Mouse (Mus musculus) naive thymus-derived CD4-positive, alpha-beta T cell, adult 2 months (primary cell): ENCODE measurements at regions not wholly inside any gene's neighbourhood (a gene's known extent, or its start where the extent isn't known, plus 50 kb on each side); places are given as distances from the start of the nearest gene placed in this dataset.
A peak's percentile ranks its signal among the peaks of the same experiment; 100 is the strongest.

ENCODE experiments used
- DNase-seq: peaks from one replicate; pipeline ENCODE4 v3.0.0-alpha.2; 2011; ENCODE audit warnings: low read depth

GRCm38 (mm10) chr13:112073519-112074406 lies 214.5 kb upstream of the Ankrd55 start:
- DNase-seq: no peak

DNA sequence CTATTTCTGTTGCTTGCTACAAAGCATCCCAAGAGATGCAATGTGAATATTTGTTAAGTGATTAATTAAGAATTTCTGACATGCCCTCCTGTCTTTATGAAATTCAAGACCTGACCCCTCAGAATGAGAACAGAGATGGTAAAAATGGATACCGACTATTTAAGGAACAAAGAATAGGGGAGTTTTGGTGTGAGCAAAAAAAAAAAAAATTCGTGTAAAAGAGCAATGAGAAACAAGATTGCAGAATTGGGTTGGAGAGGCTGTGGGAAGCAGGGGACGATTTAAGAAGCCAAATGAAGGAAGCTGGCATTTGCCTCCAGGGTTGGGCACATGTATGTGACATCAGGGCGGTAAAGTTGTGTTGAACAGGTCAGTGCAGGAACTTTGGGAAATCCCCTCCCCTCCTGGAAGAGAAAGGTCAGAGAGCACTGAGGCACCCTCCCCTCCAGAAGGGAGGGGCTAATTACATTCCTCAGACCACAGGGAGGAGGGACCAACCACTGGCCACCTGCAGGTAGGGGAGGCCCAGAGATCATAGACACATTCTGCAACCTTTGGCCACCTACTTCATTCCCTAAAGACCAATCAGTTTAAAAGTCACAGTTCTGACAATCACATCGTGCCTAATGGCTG lies 212.3 kb upstream of the Ankrd55 start:
- DNase-seq: no peak

GRCm38 (mm10) chr13:112078088-112078487 lies 210.2 kb upstream of the Ankrd55 start:
- no peak for DNase-seq

- no peak for DNase-seq
Measured at GRCm38 (mm10) chr13:112081935-112082334, 206.3 kb upstream of the Ankrd55 start.

DNA sequence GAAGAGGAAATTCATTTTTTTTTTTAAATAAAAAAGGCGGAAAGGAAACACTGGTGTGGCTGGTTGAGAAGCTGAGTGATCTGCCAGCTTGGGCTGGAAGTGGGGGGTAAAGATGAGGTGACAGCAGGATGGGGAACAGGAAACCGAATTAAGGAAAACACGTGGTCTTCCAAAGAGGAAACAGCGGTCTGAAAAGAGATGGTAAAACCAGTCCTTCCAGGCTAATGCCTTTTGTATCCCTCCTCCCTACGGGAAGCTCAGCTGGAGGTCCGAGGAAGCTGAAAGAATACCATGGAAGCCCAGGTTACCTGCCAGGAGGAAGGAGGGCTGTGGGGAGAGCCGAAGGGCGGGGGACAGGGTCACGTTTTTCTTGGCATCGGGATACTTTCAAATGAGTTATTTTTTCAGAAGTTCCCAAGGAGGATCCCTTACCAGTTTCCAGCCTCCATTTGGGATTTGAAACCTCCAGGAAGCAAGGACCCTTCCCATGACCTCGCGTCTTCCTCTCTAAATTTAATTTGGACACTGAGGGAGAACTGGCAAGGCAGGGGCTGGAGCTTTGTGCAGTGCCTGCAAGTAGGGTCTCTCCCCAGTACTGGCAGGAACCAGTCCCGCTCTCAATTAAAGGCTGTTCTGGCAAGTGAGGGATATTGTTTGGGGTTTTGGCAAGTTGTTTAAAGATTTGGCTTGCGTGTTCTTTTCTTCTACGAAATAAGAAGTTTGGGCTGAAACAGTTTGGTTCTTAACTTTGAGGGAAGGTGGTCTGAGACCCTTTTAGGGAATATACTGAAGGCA lies 203.6 kb upstream of the Ankrd55 start:
- no peak for DNase-seq

DNA sequence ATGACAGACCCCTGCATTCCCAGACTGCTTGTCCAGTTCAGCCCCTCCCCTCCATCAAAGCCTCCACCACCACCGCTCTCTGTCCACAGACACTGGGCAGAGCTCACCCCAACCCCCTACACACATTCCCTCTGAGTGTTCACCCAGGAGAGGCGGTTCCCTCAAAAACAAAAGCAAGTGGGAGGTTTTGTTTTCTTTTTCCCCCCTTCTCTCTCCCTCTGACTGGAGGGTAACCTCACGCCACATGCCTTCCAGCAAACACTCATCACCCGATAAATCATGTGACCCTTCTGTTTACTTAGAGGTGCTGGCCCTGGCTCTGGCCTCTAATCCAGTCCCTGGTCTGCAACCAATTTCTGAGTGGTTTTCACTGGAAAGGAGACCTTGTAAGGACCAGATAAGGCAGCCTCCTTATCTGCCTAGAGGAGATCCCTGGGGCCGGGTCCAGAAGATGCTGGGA lies 199.9 kb upstream of the Ankrd55 start:
- no peak for DNase-seq

DNA sequence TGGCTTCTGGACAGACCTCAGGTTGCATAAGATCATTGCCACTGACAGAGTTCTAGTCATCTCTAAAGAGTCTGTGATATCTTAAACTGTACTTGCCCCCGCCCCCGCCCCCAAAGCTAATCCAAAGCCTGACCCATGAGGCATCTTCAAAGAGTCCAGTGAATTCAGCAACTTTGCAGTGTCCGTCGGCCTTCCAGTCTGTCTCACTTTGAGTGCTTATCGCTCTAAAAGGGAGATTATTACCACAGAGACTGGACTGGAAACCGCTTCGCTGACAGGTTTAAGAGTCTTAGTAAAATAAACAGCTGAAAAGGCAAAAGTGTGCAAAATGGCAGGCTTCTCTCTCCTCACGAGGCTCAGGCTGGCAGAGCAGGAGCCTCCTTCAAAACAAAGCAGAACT lies 197.5 kb upstream of the Ankrd55 start:
- no peak for DNase-seq

GRCm38 (mm10) chr13:112095595-112096139 lies 192.6 kb upstream of the Ankrd55 start:
- DNase-seq: no peak

GRCm38 (mm10) chr13:112099953-112100591 lies 188.2 kb upstream of the Ankrd55 start:
- DNase-seq: no peak

DNA sequence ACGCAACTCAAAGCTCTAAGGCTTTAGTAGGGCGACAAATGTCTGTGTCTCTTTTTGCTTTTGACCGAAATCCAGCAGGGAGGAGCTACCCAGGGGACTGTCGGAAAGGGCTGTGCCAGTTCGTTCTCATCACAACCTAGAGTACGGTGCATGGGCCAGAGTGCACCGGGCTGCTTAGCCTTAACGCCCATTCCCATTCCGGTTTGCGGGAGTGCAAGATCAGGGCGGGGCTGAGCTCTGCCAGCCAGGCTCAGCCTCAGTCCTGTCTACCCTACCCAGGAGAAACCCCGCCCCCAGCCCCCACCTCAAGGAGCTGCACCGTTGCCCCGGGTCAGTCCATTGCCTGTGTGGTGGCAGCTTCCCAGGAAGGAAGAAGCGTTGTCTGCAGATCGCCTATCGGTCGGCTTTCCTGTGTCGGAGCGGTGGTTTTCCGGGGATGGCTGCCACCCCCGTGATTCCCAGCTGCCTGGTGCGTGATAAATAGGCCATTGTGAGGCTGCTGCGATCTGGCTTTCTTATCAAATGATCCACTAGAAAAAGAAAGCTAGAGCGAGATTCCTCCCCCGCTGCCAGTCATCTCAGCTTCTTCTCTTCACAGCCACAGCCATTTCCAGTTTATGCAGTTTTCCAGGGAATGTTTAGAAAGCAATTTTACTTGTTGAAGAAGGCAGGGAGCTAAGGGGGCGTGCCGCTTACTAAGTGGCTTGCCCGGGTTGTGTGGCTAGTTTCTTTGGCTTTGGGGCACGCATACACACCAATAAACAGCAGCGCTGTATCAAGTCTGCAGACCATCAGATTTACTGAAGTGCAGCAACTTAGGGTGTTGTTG lies 187.4 kb upstream of the Ankrd55 start:
- peak; percentile 39 for DNase-seq

DNA sequence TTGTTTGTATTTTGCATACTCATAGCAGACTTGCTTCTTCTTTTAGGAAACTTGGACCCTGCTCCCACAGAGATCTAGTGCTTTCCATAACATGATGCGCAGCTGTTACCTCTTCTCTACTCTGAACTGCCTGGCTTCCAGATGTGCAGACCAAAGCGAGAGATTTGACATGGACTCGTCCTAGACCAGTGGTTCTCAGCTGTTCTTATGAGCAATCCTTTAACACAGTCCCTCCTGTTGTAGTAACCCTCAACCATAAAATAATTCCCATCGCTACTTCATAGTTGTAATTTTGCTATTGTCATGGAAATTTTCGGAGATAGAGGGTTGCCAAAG lies 186.9 kb upstream of the Ankrd55 start:
- DNase-seq: no peak

- no peak for DNase-seq
Measured at GRCm38 (mm10) chr13:112105953-112106352, 182.3 kb upstream of the Ankrd55 start.

- DNase-seq: no peak
Measured at GRCm38 (mm10) chr13:112114741-112115201, 173.5 kb upstream of the Ankrd55 start.

- no peak for DNase-seq
Measured at GRCm38 (mm10) chr13:112116101-112116726, 172.0 kb upstream of the Ankrd55 start.

- DNase-seq: no peak
Measured at GRCm38 (mm10) chr13:112118564-112118963, 169.7 kb upstream of the Ankrd55 start.

- DNase-seq: no peak
Measured at GRCm38 (mm10) chr13:112119611-112120041, 168.6 kb upstream of the Ankrd55 start.

DNA sequence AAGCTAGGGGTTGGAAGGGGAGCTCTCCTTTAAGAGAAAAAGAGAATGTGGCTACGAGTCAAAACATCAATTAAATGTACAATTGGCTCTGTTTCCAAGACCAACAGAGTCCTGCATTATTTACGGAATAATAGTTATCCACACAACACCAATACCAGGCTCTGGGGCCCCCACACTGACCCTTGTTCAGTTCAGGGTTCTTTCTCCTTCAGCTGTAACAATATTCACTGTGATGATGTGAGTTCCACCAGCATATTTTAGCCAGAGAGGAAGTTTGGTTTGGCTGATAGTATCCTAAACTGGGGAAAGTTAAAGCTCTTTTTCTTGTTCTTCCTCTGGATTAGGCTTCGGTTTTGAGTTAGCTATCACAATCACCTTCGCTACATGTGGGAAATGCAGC lies 167.9 kb upstream of the Ankrd55 start:
- no peak for DNase-seq

GRCm38 (mm10) chr13:112121110-112121509 lies 167.1 kb upstream of the Ankrd55 start:
- DNase-seq: no peak

GRCm38 (mm10) chr13:112122842-112123373 lies 165.3 kb upstream of the Ankrd55 start:
- DNase-seq: no peak
